Mouse (Mus musculus) ES-E14 (cell line): ENCODE measurements at regions not wholly inside any gene's neighbourhood (a gene's known extent, or its start where the extent isn't known, plus 50 kb on each side); places are given as distances from the start of the nearest gene placed in this dataset.

Source experiments
- DNase-seq: peaks from one replicate; pipeline ENCODE4 v3.0.0-alpha.2; 2013; ENCODE audit warnings: low read depth, low spot score
- H3K27ac ChIP-seq: 2 replicates; pipeline ENCODE4 v1.5.1; 2012; ENCODE audit warnings: low read depth, mild to moderate bottlenecking, low read length, moderate library complexity, mixed read lengths; ENCODE audit not compliant: poor library complexity, insufficient read depth, severe bottlenecking
- H3K36me3 ChIP-seq: 2 replicates; pipeline ENCODE4 v1.6.1; 2012; ENCODE audit warnings: mild to moderate bottlenecking, low read length, moderate library complexity, mixed read lengths; ENCODE audit not compliant: control insufficient read depth, poor library complexity, insufficient read depth, severe bottlenecking
- H3K4me1 ChIP-seq, 2 experiments: fragments of 150-350 bp in 1 of 2; sonication (generic) in 1 of 2; 2 replicates each; pipeline ENCODE4 v1.6.1; 2012; ENCODE audit warnings: low read length in 2 of 2, mild to moderate bottlenecking in 1 of 2, mixed read lengths in 1 of 2; ENCODE audit not compliant: control insufficient read depth in 2 of 2, insufficient read depth in 2 of 2, poor library complexity in 1 of 2
- H3K4me3 ChIP-seq, 2 experiments: fragments of 150-350 bp in 1 of 2; sonication (generic) in 1 of 2; 2 replicates each; pipeline ENCODE4 v1.5.1; 2012; ENCODE audit warnings: low read length in 2 of 2, low read depth in 1 of 2, mild to moderate bottlenecking in 1 of 2, mixed read lengths in 1 of 2; ENCODE audit not compliant: insufficient read depth in 1 of 2, poor library complexity in 1 of 2, severe bottlenecking in 1 of 2
- H3K9ac ChIP-seq: 2 replicates; pipeline ENCODE4 v1.6.1; 2012; ENCODE audit warnings: low read depth, mild to moderate bottlenecking, low read length, mixed read lengths; ENCODE audit not compliant: poor library complexity, insufficient read depth, severe bottlenecking
- H3K9me3 ChIP-seq: fragments of 150-350 bp; sonication (generic); 2 replicates; pipeline ENCODE4 v1.6.1; 2012; ENCODE audit warnings: low read depth, mild to moderate bottlenecking, low read length; ENCODE audit not compliant: control insufficient read depth, insufficient read depth
- CHD2 ChIP-seq: IDR thresholded peaks from 2 replicates; pipeline ENCODE4 v1.6.1; 2014; ENCODE audit warnings: mild to moderate bottlenecking, low read depth, low read length, inconsistent platforms
- HCFC1 ChIP-seq: IDR thresholded peaks from 2 replicates; pipeline ENCODE4 v1.6.1; 2012; ENCODE audit warnings: low read length, inconsistent platforms, borderline replicate concordance; ENCODE audit not compliant: insufficient read depth
- MAFK ChIP-seq: IDR thresholded peaks from 2 replicates; pipeline ENCODE4 v1.6.1; 2014; ENCODE audit warnings: mild to moderate bottlenecking, low read depth, low read length, inconsistent platforms; ENCODE audit not compliant: insufficient read depth
- ZC3H11A ChIP-seq: IDR thresholded peaks from 2 replicates; pipeline ENCODE4 v1.6.1; 2012; ENCODE audit warnings: low read depth, mild to moderate bottlenecking, inconsistent platforms, low read length, borderline replicate concordance
- ZNF384 ChIP-seq: IDR thresholded peaks from 2 replicates; pipeline ENCODE4 v1.6.1; 2012; ENCODE audit warnings: low read depth, low read length, inconsistent platforms
- in situ Hi-C, 2 experiments: fragments of 600-800 bp; cut with MboI; formaldehyde crosslinking; loops; one replicate each; pipeline ENCODE4 v1.15.1; 2025; ENCODE audit warnings: low sequenced_read_pairs in 2 of 2, inconsistent platforms in 1 of 2; ENCODE audit not compliant: unreplicated experiment in 2 of 2

DNA sequence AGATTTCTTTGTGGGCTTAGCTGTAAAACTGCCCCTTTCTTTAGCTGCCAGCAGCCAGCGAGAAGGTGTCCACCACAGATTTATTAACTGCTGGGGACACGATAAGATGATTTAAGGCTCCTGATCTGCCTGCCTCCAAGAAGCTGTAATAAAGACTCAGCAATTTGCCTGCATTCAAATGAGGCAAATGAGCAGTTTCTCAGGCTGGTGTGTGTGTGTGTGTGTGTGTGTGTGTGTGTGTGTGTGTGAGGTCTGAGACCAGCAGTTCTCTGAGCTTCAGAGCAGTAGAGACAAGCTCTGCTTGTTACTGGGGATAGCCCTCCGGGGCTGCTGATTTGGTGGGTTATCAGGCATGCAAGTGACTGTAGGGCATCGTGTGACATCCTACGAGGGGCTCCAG lies 139.2 kb upstream of the Lrfn2 start:
- Histone ChIP-seq H3K9me3 (no peaks in the 10 kb centered on the region), H3K27ac (no peak overlapping the region), H3K4me3 (no peak overlapping the region), H3K9ac (no peak overlapping the region), H3K4me1 (no peaks in the 10 kb centered on the region), H3K36me3 (no peaks in the 10 kb centered on the region)
- TF ChIP-seq CHD2 (no peak), MAFK (no peak), ZC3H11A (no peak), HCFC1 (no peak), ZNF384 (no peak)
- no peak for DNase-seq
- in situ Hi-C loops = no loop called here

DNA sequence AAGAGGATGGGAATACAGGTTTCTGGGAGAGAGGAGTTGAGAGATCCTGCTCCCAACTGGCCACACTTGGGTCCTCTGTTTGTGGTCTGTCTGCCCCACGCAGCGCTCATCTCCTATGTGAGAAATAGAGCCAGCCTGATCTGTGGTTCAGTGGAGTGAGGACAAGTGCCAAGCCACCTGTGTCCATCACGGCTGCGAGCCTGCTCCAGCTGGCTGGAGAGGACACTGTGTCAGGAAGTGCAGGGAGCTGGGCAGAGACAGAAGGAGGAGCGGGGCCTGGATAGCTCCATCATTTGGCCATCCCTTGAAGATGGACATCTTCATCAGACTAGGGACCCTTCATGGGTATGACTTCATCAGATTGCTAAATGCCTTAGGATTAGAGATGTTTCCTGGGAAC lies 136.4 kb upstream of the Lrfn2 start:
- H3K27ac ChIP-seq = no peak overlapping the region
- no peak overlapping the region for H3K9ac ChIP-seq
- H3K4me1 ChIP-seq = no peaks in the 10 kb centered on the region
- TF ChIP-seq CHD2 = no peak
- TF ChIP-seq HCFC1 = no peak
- no peak for TF ChIP-seq ZNF384
- TF ChIP-seq ZC3H11A = no peak
- TF ChIP-seq MAFK = no peak
- H3K4me3 ChIP-seq = no peak overlapping the region
- in situ Hi-C loops = no loop called here
- DNase-seq = no peak
- H3K36me3 ChIP-seq = no peaks in the 10 kb centered on the region
- no peaks in the 10 kb centered on the region for H3K9me3 ChIP-seq

DNA sequence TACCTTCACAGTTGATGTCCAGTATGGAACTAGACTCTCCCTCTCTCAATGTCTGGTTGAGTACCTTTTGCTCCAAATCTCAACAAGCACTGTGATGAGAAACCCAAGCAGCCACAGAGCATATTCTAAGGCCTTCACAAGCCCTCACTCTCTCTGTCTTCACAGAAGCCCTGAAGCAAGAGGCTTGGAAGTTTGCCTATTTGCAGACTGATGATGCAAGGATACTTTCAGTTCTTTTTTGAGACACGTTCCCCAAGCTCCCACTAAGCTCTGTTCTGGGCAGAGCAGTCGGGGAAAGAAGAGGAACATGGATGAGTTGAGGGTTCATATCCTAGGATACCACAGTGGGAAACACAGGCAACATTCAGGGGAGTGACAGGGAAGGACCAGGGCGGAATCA lies 134.0 kb upstream of the Lrfn2 start:
- in situ Hi-C loops = no loop called here
- Histone ChIP-seq H3K4me1 (no peaks in the 10 kb centered on the region), H3K9me3 (no peaks in the 10 kb centered on the region), H3K36me3 (no peaks in the 10 kb centered on the region), H3K9ac (no peak overlapping the region), H3K4me3 (no peak overlapping the region), H3K27ac (no peak overlapping the region)
- DNase-seq = no peak
- TF ChIP-seq HCFC1 (no peak), ZC3H11A (no peak), ZNF384 (no peak), MAFK (no peak), CHD2 (no peak)

DNA sequence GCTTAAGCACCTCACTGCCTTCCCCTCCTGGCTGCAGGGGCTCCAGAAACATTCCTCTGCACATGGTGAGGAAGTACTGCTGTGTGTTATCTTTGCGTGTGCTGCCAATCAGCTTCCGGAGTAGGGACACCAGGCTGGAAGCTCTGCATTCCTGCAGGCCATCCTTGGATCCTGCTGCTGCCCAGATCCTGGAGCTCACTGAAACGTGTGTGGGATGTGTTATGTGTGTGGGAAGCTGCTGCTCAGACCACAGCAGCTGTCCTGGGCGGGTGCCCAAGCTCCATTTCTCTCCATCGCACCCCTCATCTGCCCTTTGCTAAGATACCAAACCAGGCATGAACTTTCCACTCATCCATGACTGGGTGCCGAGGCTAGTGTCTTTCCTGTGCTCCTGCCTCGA lies 129.5 kb upstream of the Lrfn2 start:
- no peak overlapping the region for H3K9ac ChIP-seq
- H3K4me1 ChIP-seq = no peaks in the 10 kb centered on the region
- in situ Hi-C loops = no loop called here
- no peak for TF ChIP-seq HCFC1
- H3K36me3 ChIP-seq = no peaks in the 10 kb centered on the region
- H3K27ac ChIP-seq = no peak overlapping the region
- no peak for DNase-seq
- no peaks in the 10 kb centered on the region for H3K9me3 ChIP-seq
- H3K4me3 ChIP-seq = no peak overlapping the region

- in situ Hi-C loops = no loop called here
- no peak for TF ChIP-seq HCFC1
- no peak for TF ChIP-seq ZC3H11A
- TF ChIP-seq CHD2 = no peak
- TF ChIP-seq MAFK = no peak
- TF ChIP-seq ZNF384 = no peak
- Histone ChIP-seq H3K4me3 (no peak overlapping the region), H3K36me3 (no peaks in the 10 kb centered on the region), H3K9me3 (peaks cover 4% of the 10 kb centered on the region; the same call in 1 of the 2 replicates), H3K4me1 (no peaks in the 10 kb centered on the region), H3K9ac (no peak overlapping the region), H3K27ac (no peak overlapping the region)
- DNase-seq = no peak
These were observed 124.3 kb upstream of the Lrfn2 start for GRCm38 (mm10) chr17:48807905-48808304.
